Mouse (Mus musculus): ENCODE results near the gene Ubxn2a.

The Ubxn2a gene

GRCm38 (mm10) chr12:4906951-4907906 lies at the start of gene Ubxn2a:
Gene Ubxn2a (minus strand): TSS chr12:4907705.
- WGBS, result under 1% methylated on average over 125 of the region's 125 CpGs

DNA sequence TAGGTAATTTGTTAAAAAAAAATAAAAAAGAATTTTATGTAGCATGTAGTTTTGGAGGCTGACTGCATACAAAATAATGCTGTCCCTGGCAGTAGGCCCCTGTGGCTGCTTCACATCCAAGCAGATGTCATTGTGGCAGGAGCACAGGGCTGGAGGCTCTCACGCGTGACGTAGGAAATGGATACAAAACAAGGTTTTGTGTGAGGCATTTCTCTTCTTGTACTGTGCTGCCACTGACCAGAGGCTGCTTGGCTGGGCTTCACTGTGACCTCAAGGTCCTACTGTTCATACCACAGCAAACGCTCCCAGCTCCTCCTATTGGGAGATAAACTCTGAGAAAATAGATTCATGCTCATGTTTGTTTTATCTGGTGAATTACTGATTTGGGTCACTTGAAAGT lies 45.7 kb upstream of the Ubxn2a start:
- WGBS, result 61% methylated on average over 4 of the region's 4 CpGs

GRCm38 (mm10) chr12:4952272-4952671 lies 44.8 kb upstream of the Ubxn2a start:
- WGBS, result 88% methylated on average over 1 of the region's 1 CpGs

DNA sequence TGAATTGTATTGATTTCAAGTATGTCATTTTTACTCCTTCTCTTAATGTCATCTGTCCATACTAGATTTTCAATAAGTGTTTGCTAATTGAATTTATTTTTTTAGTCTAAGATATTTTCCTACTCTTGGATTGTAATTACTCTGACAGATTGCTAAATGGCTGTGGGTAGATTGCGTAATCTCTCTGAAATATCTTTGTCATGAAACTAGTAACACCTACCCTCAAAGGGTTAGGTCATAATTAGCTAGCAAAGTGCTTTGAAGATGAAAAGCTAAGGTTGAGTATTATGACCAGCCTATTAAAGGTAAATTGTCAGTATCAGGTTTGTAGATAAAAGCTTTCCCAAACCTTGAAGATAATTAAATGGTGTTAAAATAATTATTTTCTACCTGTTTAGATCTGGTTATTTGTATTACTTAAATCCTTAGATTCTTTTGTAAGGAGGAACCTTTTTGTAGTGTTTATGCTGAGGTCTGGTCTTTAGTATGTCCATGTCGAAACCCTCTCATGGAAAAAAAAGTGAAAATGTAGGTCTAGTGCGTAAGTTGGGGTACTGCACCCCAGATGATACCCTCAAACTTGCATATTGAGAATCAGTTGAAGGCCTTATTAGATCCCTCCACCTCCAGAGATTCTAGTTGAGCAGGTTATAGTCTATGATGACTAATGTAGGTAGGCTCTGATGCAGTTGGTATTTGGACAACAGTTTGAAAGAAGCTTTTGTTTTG lies 23.5 kb upstream of the Ubxn2a start:
- WGBS, result 95% methylated on average over 3 of the region's 3 CpGs

GRCm38 (mm10) chr12:4928197-4928596 lies 20.7 kb upstream of the Ubxn2a start:
- 79% methylated on average over 2 of the region's 2 CpGs for WGBS

GRCm38 (mm10) chr12:4917805-4918591 lies 10.5 kb upstream of the Ubxn2a start:
- under 1% methylated on average over 48 of the region's 48 CpGs for WGBS

DNA sequence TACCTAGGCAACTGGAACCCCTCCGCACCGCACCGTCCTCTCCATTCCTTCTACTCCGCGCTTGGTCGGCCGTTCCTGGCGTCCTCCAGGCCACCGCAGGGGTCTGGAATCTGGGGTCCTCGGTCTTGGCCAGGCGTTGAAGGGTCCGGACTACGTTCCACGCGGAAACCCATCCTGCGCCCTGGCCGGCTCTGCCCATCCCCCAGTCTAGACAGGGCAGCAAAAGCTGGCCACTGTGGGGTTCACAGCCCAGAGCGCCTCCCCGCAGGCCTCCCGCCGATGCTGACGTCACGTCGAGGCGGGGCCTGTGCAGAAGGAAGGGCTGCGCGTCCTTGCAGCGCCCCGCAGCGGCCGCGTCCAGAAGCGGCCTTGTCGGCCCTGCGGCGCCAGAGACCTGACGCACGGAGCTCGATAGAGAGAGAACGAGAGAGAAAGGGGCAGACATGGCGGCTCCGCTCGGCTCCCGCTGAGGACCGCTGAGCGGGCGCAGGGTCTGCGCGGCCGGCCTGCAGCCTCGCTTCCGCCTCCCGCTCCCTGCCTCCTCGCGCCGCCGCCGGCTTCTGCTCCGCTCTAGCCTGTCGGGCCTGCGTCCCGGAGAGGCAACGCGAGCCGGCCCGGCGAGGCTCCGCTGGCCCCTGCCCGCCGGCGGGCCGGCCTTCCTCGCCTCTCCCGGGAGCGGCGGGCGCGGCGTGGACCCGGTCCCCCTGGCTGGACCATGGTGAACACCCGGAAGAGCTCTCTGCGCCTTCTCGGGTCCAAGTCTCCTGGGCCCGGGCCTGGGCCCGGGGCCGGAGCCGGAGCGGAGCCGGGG lies 9.7 kb upstream of the Ubxn2a start, which contains the start of gene Atad2b:
TSS of gene Atad2b (plus strand) at position 360 of the 811 bp plus-strand sequence.
- WGBS, result under 1% methylated on average over 79 of the region's 89 CpGs

DNA sequence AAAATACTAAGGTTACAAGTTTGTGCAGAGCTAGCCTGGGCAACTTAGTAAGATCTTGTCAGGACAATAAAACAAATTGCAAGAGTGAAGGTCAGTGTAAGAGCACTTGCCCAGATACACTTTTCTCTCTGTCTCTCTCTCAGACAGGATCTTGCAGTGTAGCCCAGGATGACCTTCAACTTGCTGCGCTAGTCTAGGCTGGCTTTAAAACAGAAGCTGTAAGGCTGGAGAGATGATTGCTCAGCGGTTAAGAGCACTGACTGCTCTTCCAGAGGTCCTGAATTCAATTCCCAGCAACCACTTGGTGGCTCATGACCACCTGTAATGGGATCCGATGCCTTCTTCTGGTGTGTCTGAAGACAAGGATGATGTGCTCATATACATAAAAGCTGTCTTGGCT lies 7.4 kb upstream of the Ubxn2a start:
- 93% methylated on average over 3 of the region's 3 CpGs for WGBS

- WGBS, result 71% methylated on average over 3 of the region's 3 CpGs
Observed at GRCm38 (mm10) chr12:4914441-4914840, 6.9 kb upstream of the Ubxn2a start.

- WGBS, result 63% methylated on average over 4 of the region's 4 CpGs
Observed at GRCm38 (mm10) chr12:4911716-4912115, 4.2 kb upstream of the Ubxn2a start.

- 100% methylated on average over 1 of the region's 1 CpGs for WGBS
Observed at GRCm38 (mm10) chr12:4910496-4910895, 3.0 kb upstream of the Ubxn2a start.

- WGBS, result 84% methylated on average over 7 of the region's 7 CpGs
Observed at GRCm38 (mm10) chr12:4908391-4908790, 886 bp upstream of the Ubxn2a start.

- 32% methylated on average over 7 of the region's 7 CpGs for WGBS
Observed at GRCm38 (mm10) chr12:4906476-4906875, 1.0 kb downstream of the Ubxn2a start.

- WGBS, result 48% methylated on average over 7 of the region's 7 CpGs
Observed at GRCm38 (mm10) chr12:4905946-4906345, 1.6 kb downstream of the Ubxn2a start.

DNA sequence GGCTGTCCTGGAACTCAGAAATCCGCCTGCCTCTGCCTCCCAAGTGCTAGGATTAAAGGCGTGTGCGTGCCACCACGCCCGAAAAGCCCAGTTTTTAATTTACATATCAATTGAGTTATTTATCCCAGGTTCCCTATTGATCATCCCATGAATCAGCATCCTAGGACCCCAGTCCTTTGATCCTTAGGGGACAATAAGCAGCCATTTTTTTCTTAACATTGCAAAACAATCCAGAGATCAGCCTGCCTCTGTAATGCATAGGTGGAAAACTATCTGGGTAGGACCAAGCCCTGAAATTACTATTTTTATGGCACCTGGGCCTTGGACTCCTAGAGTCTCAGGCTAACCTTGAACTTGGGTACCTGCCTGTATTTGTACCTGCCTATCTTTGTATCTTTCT lies 9.5 kb downstream of the Ubxn2a start:
- 87% methylated on average over 5 of the region's 5 CpGs for WGBS

DNA sequence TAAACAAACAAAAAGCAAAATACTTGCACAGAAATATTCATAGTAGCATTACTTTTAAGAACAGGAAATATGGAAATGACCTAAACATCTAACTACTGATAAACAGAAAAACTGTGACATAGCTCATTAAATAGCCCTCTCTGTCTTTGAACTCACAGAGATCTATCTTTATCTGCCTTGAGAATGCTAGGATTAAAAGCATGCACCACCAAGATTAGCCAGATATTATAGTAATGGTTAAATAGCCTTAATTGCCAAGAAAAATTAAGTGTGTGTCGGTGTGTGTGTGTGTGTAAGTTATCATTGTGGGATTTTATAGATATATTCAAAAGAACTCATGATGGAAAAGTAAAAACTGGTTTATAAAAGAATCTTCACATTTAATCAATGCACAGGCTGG lies 17.6 kb downstream of the Ubxn2a start:
- 97% methylated on average over 1 of the region's 1 CpGs for WGBS

GRCm38 (mm10) chr12:4889251-4889650 lies 18.3 kb downstream of the Ubxn2a start:
- WGBS, result 97% methylated on average over 2 of the region's 2 CpGs

GRCm38 (mm10) chr12:4886581-4886980 lies 20.9 kb downstream of the Ubxn2a start:
- 98% methylated on average over 4 of the region's 4 CpGs for WGBS

DNA sequence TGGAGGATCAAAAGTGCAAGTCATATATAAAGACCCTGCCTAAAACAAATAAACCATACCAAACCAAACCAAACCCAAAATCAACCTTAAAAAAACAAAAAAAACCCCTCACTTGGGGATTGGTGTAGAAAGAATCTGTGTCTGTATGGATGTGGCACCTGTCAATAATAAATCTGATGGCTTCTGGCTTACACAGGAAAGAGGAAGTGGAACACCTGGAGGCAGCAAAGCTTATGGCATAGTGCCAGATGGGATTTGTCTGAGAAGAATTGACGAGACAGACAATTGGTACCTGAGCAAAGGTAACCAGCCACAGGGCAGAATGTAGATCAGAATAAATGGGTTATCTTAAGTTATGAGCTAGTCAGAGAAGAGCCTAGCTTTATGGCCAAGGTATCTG lies 22.4 kb downstream of the Ubxn2a start:
- WGBS, result 64% methylated on average over 1 of the region's 1 CpGs

DNA sequence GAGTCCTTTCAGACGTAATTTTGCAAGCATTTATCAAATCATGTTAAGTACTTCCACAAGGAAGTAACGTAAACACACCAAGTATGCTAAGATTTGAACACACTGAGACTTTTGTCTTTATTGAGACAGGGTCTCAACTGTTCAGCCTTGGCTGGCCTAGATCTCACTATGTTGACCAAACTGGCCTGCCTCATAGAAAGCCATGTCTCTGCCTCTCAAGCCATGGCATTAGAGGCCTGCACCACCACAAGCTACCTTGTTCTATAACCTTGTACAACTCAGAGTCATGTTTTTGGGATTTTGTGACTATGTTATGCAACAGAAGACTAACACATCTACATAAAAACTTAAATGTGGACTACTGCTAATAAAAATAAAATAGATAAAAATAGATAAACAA lies 25.4 kb downstream of the Ubxn2a start:
- WGBS, result 90% methylated on average over 2 of the region's 2 CpGs

DNA sequence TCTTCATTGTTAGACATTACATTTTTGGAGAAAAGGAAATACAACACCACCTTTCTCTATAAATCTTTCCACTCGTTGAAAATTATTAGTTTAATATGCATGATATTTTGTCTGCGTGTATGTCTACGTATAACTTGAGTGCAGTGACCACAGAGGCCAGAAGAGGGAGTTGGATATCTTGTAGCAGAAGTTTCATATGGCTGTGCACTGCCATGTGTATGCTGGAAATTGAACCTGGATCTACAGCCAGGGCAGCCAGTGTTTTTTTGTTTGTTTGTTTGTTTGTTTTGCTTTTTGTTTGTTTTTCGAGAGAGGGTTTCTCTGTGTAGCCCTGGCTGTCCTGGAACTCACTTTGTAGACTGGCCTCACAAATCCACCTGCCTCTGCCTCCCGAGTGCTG lies 28.5 kb downstream of the Ubxn2a start:
- 97% methylated on average over 5 of the region's 5 CpGs for WGBS

All from cerebral cortex, adult 2 months (tissue).